Mouse (Mus musculus) stomach, embryonic 14.5 days (tissue): Measurements from ENCODE around the gene Ifna14. TPM values are rescaled to one million over a fixed set of nuclear protein-coding genes. Genes with fewer than 3 reads are reported as not detected.
"Not testable (repeated sequence)": the region's sequence is repeated elsewhere in the genome, so short reads cannot be mapped to it uniquely, and the experiment has no call there.

Experiments
- ATAC-seq: fragments of 200-750 bp; cut with Nextera tagmentation; 2 replicates; pipeline ENCODE4 v1.8.0; 2017; ENCODE audit warnings: low read depth, moderate TSS enrichment; ENCODE audit not compliant: insufficient number of reproducible peaks, insufficient read depth, low FRiP score
- H3K27ac ChIP-seq: fragments of 300-500 bp; sonication (generic); 2 replicates; pipeline ENCODE4 v1.5.1; 2014; ENCODE audit warnings: mild to moderate bottlenecking, low read length, moderate library complexity, mixed read lengths
- H3K27me3 ChIP-seq: fragments of 300-500 bp; sonication (generic); 2 replicates; pipeline ENCODE4 v1.6.1; 2014; ENCODE audit warnings: low read length, control low read depth, mixed read lengths; ENCODE audit not compliant: control insufficient read depth, insufficient read depth
- H3K36me3 ChIP-seq: fragments of 300-500 bp; sonication (generic); 2 replicates; pipeline ENCODE4 v1.6.1; 2014; ENCODE audit warnings: mild to moderate bottlenecking, control low read depth, low read length, moderate library complexity, mixed read lengths; ENCODE audit not compliant: control insufficient read depth, insufficient read depth
- H3K4me1 ChIP-seq: fragments of 300-500 bp; sonication (generic); 2 replicates; pipeline ENCODE4 v1.6.1; 2014; ENCODE audit warnings: low read length, control low read depth, mixed read lengths; ENCODE audit not compliant: control insufficient read depth, insufficient read depth
- H3K4me2 ChIP-seq: fragments of 300-500 bp; sonication (generic); replicated peaks from 2 replicates; pipeline ENCODE4 v1.6.1; 2014; ENCODE audit warnings: low read depth, low read length, control low read depth
- H3K4me3 ChIP-seq: fragments of 300-500 bp; sonication (generic); 2 replicates; pipeline ENCODE4 v1.5.1; 2014; ENCODE audit warnings: low read depth, low read length, control low read depth
- H3K9ac ChIP-seq: fragments of 300-500 bp; sonication (generic); replicated peaks from 2 replicates; pipeline ENCODE4 v1.6.1; 2014; ENCODE audit warnings: low read depth, mild to moderate bottlenecking, control low read depth, low read length, moderate library complexity, mixed read lengths
- H3K9me3 ChIP-seq: fragments of 300-500 bp; sonication (generic); 2 replicates; pipeline ENCODE4 v1.6.1; 2016; ENCODE audit warnings: low read depth, low read length, control low read depth; ENCODE audit not compliant: control insufficient read depth
- WGBS: fragments of 180-500 bp; shearing (Covaris S2); extraction: QIAGEN DNeasy Blood & Tissue Kit; methylation state at CpG from one replicate; pipeline ENCODE4 v1.1.7; 2014; 5-methylcytosine and 5-hydroxymethylcytosine counted together
- polyA plus RNA-seq: library from polyadenylated mRNA; unstranded; fragments of >200 nt; fragmentation: Nextera tagmentation; extraction: Ambion mirVana; gene quantifications from 2 replicates; pipeline ENCODE4 v1.2.1, GENCODE M21; 2014

The Ifna14 gene
- polyA plus RNA-seq, result not detected in 2 replicates

GRCm38 (mm10) chr4:88571698-88572097, at the start of gene Ifna14:
Gene Ifna14 (minus strand): TSS chr4:88571798.
- Histone ChIP-seq H3K4me2 (no peak within 1 kb of the TSS), H3K9me3 (no peaks in the 10 kb centered on the region), H3K9ac (no peak within 1 kb of the TSS), H3K4me3 (no peak within 1 kb of the TSS), H3K27ac (no peak within 1 kb of the TSS), H3K36me3 (no peaks in the 10 kb centered on the region), H3K27me3 (no peaks in the 10 kb centered on the region), H3K4me1 (no peaks in the 10 kb centered on the region)
- 63% methylated on average over 1 of the region's 1 CpGs for WGBS
- no peak for ATAC-seq

- Histone ChIP-seq H3K4me2 (no peak within 1 kb of the TSS), H3K4me1 (no peaks in the 10 kb centered on the region), H3K4me3 (no peak within 1 kb of the TSS), H3K27ac (no peak within 1 kb of the TSS), H3K27me3 (no peaks in the 10 kb centered on the region), H3K36me3 (no peaks in the 10 kb centered on the region), H3K9me3 (no peaks in the 10 kb centered on the region), H3K9ac (no peak within 1 kb of the TSS)
- ATAC-seq, result no peak
These were observed 31.7 kb upstream of the Ifna14 start, which contains the start of gene Ifna12 for GRCm38 (mm10) chr4:88603276-88603675. Gene Ifna12 (minus strand): TSS chr4:88603376.

- Histone ChIP-seq H3K9me3 (no peaks in the 10 kb centered on the region), H3K9ac (no peak within 1 kb of the TSS), H3K27me3 (no peaks in the 10 kb centered on the region), H3K4me3 (no peak within 1 kb of the TSS), H3K4me2 (no peak within 1 kb of the TSS), H3K36me3 (no peaks in the 10 kb centered on the region), H3K27ac (no peak within 1 kb of the TSS), H3K4me1 (no peaks in the 10 kb centered on the region)
- ATAC-seq, result no peak
- 89% methylated on average over 1 of the region's 1 CpGs for WGBS
These were observed 20.7 kb upstream of the Ifna14 start, which contains the start of gene Ifna9 for GRCm38 (mm10) chr4:88592285-88592684. Gene Ifna9 (minus strand): TSS chr4:88592385.

- H3K4me3 ChIP-seq, result no peak overlapping the region
- 96% methylated on average over 1 of the region's 1 CpGs for WGBS
- no peaks in the 10 kb centered on the region for H3K36me3 ChIP-seq
- H3K4me2 ChIP-seq, result no peak overlapping the region
- H3K27me3 ChIP-seq, result no peaks in the 10 kb centered on the region
- H3K9ac ChIP-seq, result no peak overlapping the region
- no peak overlapping the region for H3K27ac ChIP-seq
- ATAC-seq, result no peak
- H3K9me3 ChIP-seq, result no peaks in the 10 kb centered on the region
- H3K4me1 ChIP-seq, result no peaks in the 10 kb centered on the region
These were observed 9.8 kb downstream of the Ifna14 start for GRCm38 (mm10) chr4:88561791-88562190.

GRCm38 (mm10) chr4:88558145-88558544, 13.5 kb downstream of the Ifna14 start, which contains the start of gene Ifna15:
Gene Ifna15 (minus strand): TSS chr4:88558245.
- not testable (repeated sequence) for H3K9ac ChIP-seq, H3K4me1 ChIP-seq, H3K36me3 ChIP-seq, H3K4me2 ChIP-seq, H3K4me3 ChIP-seq, H3K27me3 ChIP-seq, H3K9me3 ChIP-seq, ATAC-seq, H3K27ac ChIP-seq

DNA sequence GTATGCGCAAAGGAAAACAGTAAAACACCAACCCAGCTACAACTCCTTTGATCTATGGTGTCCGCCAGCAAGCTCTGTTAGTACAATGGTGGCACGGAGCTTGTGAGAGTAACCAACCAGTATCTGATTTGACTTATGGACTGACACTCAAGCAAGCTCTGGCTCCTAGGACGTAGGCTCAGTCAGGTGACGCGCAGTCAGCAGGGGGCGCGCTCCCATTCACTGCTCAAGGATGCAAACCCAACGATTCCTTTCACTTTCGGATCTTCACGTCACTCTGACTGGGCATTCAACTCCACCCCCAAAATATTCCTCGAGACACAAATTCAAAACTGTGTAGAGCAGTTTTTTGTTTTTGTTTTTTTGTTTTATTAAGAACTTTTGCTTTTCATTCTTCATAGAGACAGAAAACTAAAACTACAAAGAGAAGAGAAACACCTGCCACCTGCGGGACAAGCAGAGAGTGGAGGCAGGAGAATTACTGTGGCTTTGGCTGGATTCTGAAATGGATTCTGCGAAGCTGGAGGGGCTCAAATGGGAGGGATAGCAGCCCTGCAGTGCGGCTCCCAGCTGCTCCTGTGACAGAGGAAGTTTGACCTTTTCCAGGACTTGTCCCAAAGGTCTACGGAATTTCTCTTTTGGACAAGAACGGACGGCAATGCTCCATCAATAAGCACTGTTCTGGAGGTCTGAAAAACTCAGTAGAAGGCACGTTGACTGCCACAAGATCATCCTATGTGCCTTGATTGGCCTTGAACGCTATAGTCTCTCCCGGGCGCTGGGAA, 21.2 kb downstream of the Ifna14 start:
- Histone ChIP-seq H3K9ac (no peak overlapping the region), H3K4me2 (peak overlapping the region; percentile 32), H3K9me3 (no peaks in the 10 kb centered on the region), H3K27me3 (no peaks in the 10 kb centered on the region), H3K4me1 (no peaks in the 10 kb centered on the region), H3K27ac (no peak overlapping the region), H3K36me3 (no peaks in the 10 kb centered on the region), H3K4me3 (peak overlapping the region; percentile 15; the same call in 1 of the 2 replicates)
- 29% methylated on average over 22 of the region's 22 CpGs for WGBS
- peak; percentile 76 for ATAC-seq

DNA sequence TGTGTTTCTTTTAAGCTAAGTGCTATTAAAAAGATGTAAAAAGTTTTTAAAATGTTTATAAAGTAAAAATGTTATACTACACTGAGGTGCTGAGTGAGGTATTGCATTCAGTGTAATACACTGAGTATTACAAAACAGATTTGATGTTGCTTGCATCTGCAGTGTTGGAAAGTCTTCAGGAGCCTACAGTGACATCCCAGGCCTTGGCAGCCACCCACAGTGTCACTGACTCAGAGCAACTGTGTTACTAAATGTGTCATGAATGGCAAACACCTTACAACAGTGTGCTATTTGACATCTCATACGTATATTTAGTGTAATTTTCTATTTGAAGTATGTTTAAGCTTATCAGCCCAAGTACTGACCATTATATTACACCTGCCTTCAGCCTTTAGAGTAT, 23.6 kb downstream of the Ifna14 start:
- 78% methylated on average over 1 of the region's 1 CpGs for WGBS

DNA sequence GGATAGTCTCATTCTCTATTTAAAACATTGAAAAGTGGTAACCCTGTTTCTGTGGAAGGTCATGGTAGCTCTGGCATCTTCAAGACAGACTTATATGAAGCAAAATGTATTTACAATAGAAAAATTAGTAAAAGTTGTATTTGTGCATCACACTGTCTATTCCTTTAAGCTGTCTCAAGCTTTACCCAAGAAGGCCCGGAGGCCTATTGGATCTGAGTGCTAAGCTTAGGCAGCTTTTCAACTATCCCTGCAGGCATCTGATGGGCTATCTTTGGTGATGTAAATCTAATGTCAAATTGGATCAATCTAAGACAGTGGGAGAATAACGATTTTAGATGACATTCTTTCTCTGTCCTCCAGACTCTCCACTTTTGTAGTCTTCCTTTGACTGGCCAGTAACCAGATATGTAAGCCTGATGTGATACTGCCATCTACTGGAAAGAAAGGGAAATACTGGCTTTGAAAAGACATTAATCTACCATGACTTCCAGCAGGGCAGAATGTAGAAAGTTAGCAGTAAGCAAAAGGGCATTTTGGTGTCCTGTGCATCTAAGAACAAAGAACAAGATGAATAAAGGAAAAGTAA, 27.9 kb downstream of the Ifna14 start:
- no peak overlapping the region for H3K4me2 ChIP-seq
- no peaks in the 10 kb centered on the region for H3K4me1 ChIP-seq
- H3K27ac ChIP-seq, result no peak overlapping the region
- no peaks in the 10 kb centered on the region for H3K36me3 ChIP-seq
- no peak overlapping the region for H3K9ac ChIP-seq
- no peak overlapping the region for H3K4me3 ChIP-seq
- no peak for ATAC-seq
- no peaks in the 10 kb centered on the region for H3K9me3 ChIP-seq
- 47% methylated on average over 2 of the region's 2 CpGs for WGBS
- no peaks in the 10 kb centered on the region for H3K27me3 ChIP-seq

More for the DNA sequence above, 23.6 kb downstream of the Ifna14 start:
- Histone ChIP-seq H3K27me3 (no peaks in the 10 kb centered on the region), H3K9me3 (no peaks in the 10 kb centered on the region), H3K4me1 (no peaks in the 10 kb centered on the region), H3K27ac (no peak overlapping the region), H3K36me3 (no peaks in the 10 kb centered on the region), H3K9ac (no peak overlapping the region), H3K4me2 (no peak overlapping the region), H3K4me3 (no peak overlapping the region)
- no peak for ATAC-seq
